Mouse (Mus musculus) ES-E14 (cell line): ENCODE data around the gene Gm6169.

Experiments used
- CHD2 ChIP-seq: IDR thresholded peaks from 2 replicates; pipeline ENCODE4 v1.6.1; 2014; ENCODE audit warnings: mild to moderate bottlenecking, low read depth, low read length, inconsistent platforms
- HCFC1 ChIP-seq: IDR thresholded peaks from 2 replicates; pipeline ENCODE4 v1.6.1; 2012; ENCODE audit warnings: low read length, inconsistent platforms, borderline replicate concordance; ENCODE audit not compliant: insufficient read depth
- ZC3H11A ChIP-seq: IDR thresholded peaks from 2 replicates; pipeline ENCODE4 v1.6.1; 2012; ENCODE audit warnings: low read depth, mild to moderate bottlenecking, inconsistent platforms, low read length, borderline replicate concordance
- ZNF384 ChIP-seq: IDR thresholded peaks from 2 replicates; pipeline ENCODE4 v1.6.1; 2012; ENCODE audit warnings: low read depth, low read length, inconsistent platforms

DNA sequence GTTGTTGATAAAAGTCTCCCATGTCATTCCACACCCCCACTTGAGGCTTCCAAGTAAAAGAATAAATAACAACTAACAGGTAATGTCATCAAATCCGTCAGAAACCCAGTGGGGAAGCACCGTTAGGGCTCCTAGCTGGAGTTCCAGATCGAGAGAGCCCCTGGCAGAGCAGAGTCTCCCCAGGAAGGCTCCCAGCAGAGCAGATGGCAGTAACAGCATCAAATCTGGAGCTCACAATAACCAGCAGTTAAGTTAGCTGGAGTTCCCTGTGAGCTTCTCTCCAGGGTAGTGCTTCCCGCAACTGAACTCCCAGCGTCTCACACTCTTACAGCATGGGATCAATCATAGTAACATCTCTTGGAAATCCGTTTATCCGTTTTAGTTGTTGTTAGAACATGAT is 6.0 kb upstream of the Gm6169 start:
- TF ChIP-seq ZC3H11A (no peak), CHD2 (no peak), ZNF384 (no peak), HCFC1 (no peak)
